Mouse (Mus musculus) ovary, postnatal 14 days (tissue): ENCODE data around the gene Eno2.
A peak's percentile ranks its signal among the peaks of the same experiment; 100 is the strongest.

Experiments used
- DNase-seq: peaks from one replicate; pipeline ENCODE4 v3.0.0; 2022; ENCODE audit warnings: low spot score

Eno2 gene

GRCm38 (mm10) chr6:124759259-124759658 lies 10.2 kb downstream of the Eno2 start:
- DNase-seq, result peak; percentile 77

GRCm38 (mm10) chr6:124758849-124759232 lies 10.6 kb downstream of the Eno2 start:
- no peak for DNase-seq

- no peak for DNase-seq
Observed at GRCm38 (mm10) chr6:124757909-124758848, 11.3 kb downstream of the Eno2 start.

- DNase-seq, result no peak
Observed at GRCm38 (mm10) chr6:124757351-124757880, 12.1 kb downstream of the Eno2 start.

- DNase-seq, result peak; percentile 77
Observed at GRCm38 (mm10) chr6:124756652-124757350, 12.7 kb downstream of the Eno2 start.

GRCm38 (mm10) chr6:124755831-124756595 lies 13.5 kb downstream of the Eno2 start, which contains the start of the genes Gm45234 and Atn1:
TSS of gene Gm45234 (minus strand) at chr6:124756021.
TSS of gene Atn1 (minus strand) at chr6:124756524.
- DNase-seq, result no peak

GRCm38 (mm10) chr6:124755306-124755705 lies 14.2 kb downstream of the Eno2 start:
- no peak for DNase-seq

GRCm38 (mm10) chr6:124753861-124754260 lies 15.6 kb downstream of the Eno2 start:
- no peak for DNase-seq

- DNase-seq, result no peak
Observed at GRCm38 (mm10) chr6:124750405-124750804, 19.1 kb downstream of the Eno2 start.

- DNase-seq, result no peak
Observed at GRCm38 (mm10) chr6:124746654-124747632, 22.5 kb downstream of the Eno2 start.

- DNase-seq, result no peak
Observed at GRCm38 (mm10) chr6:124746296-124746605, 23.2 kb downstream of the Eno2 start.

- DNase-seq, result peak; percentile 94
Observed at GRCm38 (mm10) chr6:124745490-124746295, 23.8 kb downstream of the Eno2 start.

GRCm38 (mm10) chr6:124744755-124745321 lies 24.6 kb downstream of the Eno2 start:
- DNase-seq, result no peak

GRCm38 (mm10) chr6:124743647-124744046 lies 25.8 kb downstream of the Eno2 start:
- no peak for DNase-seq

- DNase-seq, result no peak
Observed at GRCm38 (mm10) chr6:124742839-124743514, 26.5 kb downstream of the Eno2 start.

- no peak for DNase-seq
Observed at GRCm38 (mm10) chr6:124741842-124742241, 27.6 kb downstream of the Eno2 start.

GRCm38 (mm10) chr6:124740888-124741761 lies 28.3 kb downstream of the Eno2 start, which contains the start of gene Grcc10:
TSS of gene Grcc10 (minus strand) at chr6:124741374.
- peak; percentile 81 for DNase-seq
